Comparison of ENCODE assay signal across 9 mouse cellular contexts in genomic region chr15:84251227-84251626, GRCm38 (mm10). TPM values are rescaled to one million over a fixed set of nuclear protein-coding genes. Genes with fewer than 3 reads are reported as not detected.
A peak's percentile ranks its signal among the peaks of the same experiment; 100 is the strongest.
DNase-seq lines count a peak whose midpoint lies in the region; ATAC-seq lines count a peak whose summit lies in the region.
"Had no signal": no experiment of that assay in that cellular context is flagged by ENCODE, and none has a peak within 500 bp of the region (broad histone marks: within the 10 kb centered on the region; RNA-seq: fewer than 3 reads in every experiment).

No protein-coding gene starts in this region.

- peak overlapping the region; percentile 6; the same call in 1 of the 2 replicates for H3K4me2 ChIP-seq in heart, embryonic 16.5 days (ENCODE audit: low read depth, low read length)
- H3K4me2 ChIP-seq: midbrain, embryonic 12.5 days had no signal

- peak overlapping the region; percentile 68 for H3K9ac ChIP-seq in heart, embryonic 16.5 days (ENCODE audit: low read length)

- WGBS in heart, embryonic 16.5 days = 30% methylated on average over 13 of the region's 13 CpGs

- peak; percentile 77 for ATAC-seq in heart, embryonic 16.5 days (replicated peaks; ENCODE audit: extremely low read depth, insufficient read depth, low FRiP score)

- peak; percentile 69 for DNase-seq in left cerebral cortex, postnatal 4 days
- no peak for DNase-seq in left cerebral cortex, adult 18-20 months (ENCODE audit: low spot score in 2 of 2)
- DNase-seq in cerebellum, postnatal 25 days = peak; percentile 44 to 64
- peak; percentile 88 for DNase-seq in lung, postnatal 10 days
- no peak for DNase-seq in urinary bladder, adult 2 months (ENCODE audit: low spot score)
- no peak for DNase-seq in right cerebral cortex, postnatal 4 days
- no peak for DNase-seq in Muller cell, postnatal 12 days (ENCODE audit: inconsistent ontology term)

- intact Hi-C loops in left cerebral cortex, postnatal 4 days (cut with DNase I) = no loop called here

- H3K36me3 ChIP-seq in heart, embryonic 16.5 days (ENCODE audit: control insufficient read depth, insufficient read depth) = no peaks in the 10 kb centered on the region
- H3K36me3 ChIP-seq: midbrain, embryonic 12.5 days had no signal

- peak overlapping the region; percentile 98 for H3K27ac ChIP-seq in heart, embryonic 16.5 days (ENCODE audit: low read length)
- H3K27ac ChIP-seq: midbrain, embryonic 12.5 days had no signal

- no peaks in the 10 kb centered on the region for H3K27me3 ChIP-seq in heart, embryonic 16.5 days (ENCODE audit: control insufficient read depth, insufficient read depth, low read length)

- H3K9me3 ChIP-seq in heart, embryonic 16.5 days (replicated peaks; ENCODE audit: control insufficient read depth, low read length) = no peaks in the 10 kb centered on the region

- H3K4me3 ChIP-seq in heart, embryonic 16.5 days (ENCODE audit: low read length) = no peak overlapping the region
- H3K4me3 ChIP-seq: midbrain, embryonic 12.5 days had no signal

- H3K4me1 ChIP-seq in heart, embryonic 16.5 days (ENCODE audit: control insufficient read depth, insufficient read depth, low read length) = peaks cover 40% of the 10 kb centered on the region

RNA-seq across cellular contexts. Expression of gene Parvb, which starts 19.4 kb away (rescaled TPM):
- total RNA-seq in left cerebral cortex, postnatal 4 days (2021) = 10 to 100 TPM; 28.0 to 30.4 TPM
- 10 to 100 TPM; 14.7 to 24.5 TPM for total RNA-seq in left cerebral cortex, adult 18-20 months (2021)
- polyA plus RNA-seq in heart, embryonic 16.5 days (2015; fragmentation: Nextera tagmentation; extraction: Ambion mirVana) = 13.2 and 15.5 TPM in 2 replicates
- 5.7 and 7.6 TPM in 2 replicates for polyA plus RNA-seq in urinary bladder, adult 2 months (2012; rRNA removed)

RNA-seq across cellular contexts. Expression of gene Samm50, which starts 59.2 kb away (rescaled TPM):
- total RNA-seq in left cerebral cortex, postnatal 4 days (2021) = 10 to 100 TPM; 91.1 to 93.9 TPM
- 100 to 1,000 TPM; 102 to 117 TPM for total RNA-seq in left cerebral cortex, adult 18-20 months (2021)
- 139 and 159 TPM in 2 replicates for polyA plus RNA-seq in heart, embryonic 16.5 days (2015; fragmentation: Nextera tagmentation; extraction: Ambion mirVana)
- 15.2 and 28.2 TPM in 2 replicates for polyA plus RNA-seq in urinary bladder, adult 2 months (2012; rRNA removed)

Comparison
In these comparisons a context has a peak if more than half of its experiments do, and no peak if none do; other contexts are left out.
1. DNase-seq: peak in left cerebral cortex, postnatal 4 days (single experiment), cerebellum, postnatal 25 days (2 of 2) and lung, postnatal 10 days (single experiment); none in left cerebral cortex, adult 18-20 months (0 of 2), urinary bladder, adult 2 months (single experiment), right cerebral cortex, postnatal 4 days (single experiment) and Muller cell, postnatal 12 days (single experiment).